Mouse (Mus musculus): ENCODE data around the gene Psma5.

Gene Psma5

GRCm38 (mm10) chr3:108306387-108306786 lies 49.7 kb downstream of the Psma5 start:
- DNase-seq (ENCODE audit: low spot score) = no peak

GRCm38 (mm10) chr3:108307485-108307884 lies 50.8 kb downstream of the Psma5 start:
- DNase-seq (ENCODE audit: low spot score) = no peak

DNA sequence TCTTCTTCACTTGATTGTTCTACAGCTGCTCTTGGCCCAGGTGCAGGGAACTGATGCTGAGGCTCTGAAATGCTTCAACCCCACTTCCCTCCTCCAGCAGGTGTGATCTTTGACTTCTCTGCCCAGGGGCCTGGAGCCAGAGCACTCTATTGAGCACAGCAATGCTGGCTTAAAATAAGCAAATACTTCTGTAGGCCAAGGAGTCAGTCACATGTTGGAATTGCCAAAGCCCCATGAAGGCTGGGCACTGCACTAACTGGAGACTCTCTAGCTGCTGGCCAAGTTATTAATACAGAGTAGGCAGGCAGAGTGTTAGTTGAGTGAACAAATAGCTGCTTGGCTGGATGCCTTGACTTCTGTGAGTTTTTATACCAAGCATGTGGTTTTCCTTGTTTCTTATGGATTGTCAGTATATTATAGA lies 54.2 kb downstream of the Psma5 start:
- DNase-seq (ENCODE audit: low spot score) = no peak

DNA sequence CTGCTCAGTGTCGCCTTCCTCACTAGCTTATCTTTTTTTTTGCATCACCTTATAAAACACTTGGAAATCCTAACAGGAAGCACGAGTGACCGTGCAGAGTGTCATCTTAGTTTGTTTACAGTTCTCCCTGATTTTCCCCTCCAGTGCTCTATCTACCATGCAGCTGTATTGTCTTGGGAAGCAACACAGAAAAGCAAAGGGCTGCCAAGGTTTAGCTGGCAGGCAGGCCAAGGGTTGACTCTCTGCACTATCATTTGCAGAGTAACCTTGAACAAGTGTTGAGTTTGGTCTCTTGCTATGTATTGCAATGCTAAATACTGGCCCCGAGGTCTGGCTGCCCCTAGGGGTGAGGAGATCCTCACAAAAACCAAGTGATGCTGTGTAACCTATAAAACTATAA lies 55.0 kb downstream of the Psma5 start:
- DNase-seq (ENCODE audit: low spot score) = no peak

GRCm38 (mm10) chr3:108312414-108312813 lies 55.7 kb downstream of the Psma5 start:
- DNase-seq (ENCODE audit: low spot score) = no peak

DNA sequence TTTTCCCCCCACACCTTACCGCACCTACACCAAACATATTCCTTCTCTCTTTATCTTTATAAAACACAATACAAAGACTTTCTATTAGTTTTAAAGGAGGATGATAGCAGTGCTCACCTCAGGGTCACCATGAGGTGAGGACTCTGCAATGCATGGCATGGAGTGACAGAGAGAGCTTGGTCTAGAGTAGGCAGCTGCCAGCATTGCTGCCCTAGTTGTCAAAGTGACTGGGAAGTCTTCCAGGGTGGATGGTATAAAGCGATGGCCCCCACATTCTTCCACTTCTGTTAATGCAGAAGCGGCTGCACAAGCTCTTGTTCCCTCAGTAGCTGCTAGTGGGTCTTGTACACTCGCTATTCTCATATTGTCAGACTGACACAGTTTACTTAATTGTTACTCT lies 56.4 kb downstream of the Psma5 start:
- DNase-seq (ENCODE audit: low spot score) = no peak

GRCm38 (mm10) chr3:108314038-108314675 lies 57.4 kb downstream of the Psma5 start:
- DNase-seq (ENCODE audit: low spot score) = no peak

DNA sequence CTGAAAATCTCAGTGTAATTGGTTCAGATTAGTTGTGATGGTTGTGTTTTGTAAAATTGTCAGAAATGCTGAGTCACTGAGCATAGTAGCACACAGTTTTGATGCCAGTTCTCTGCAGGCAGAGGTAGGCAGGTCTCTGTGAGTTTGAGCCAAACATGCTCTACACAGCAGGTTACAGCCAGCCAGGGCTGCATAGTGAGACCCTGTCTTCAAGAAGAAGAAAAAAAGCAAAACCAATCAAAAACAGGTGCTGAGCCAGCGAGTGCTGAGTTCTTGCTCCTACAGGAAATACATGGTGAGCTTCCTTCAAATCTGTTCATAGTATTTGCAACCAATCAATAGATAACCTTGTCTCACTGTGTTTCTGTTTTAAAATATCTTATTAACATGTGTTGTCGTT lies 61.8 kb downstream of the Psma5 start:
- no peak for DNase-seq (ENCODE audit: low spot score)

DNA sequence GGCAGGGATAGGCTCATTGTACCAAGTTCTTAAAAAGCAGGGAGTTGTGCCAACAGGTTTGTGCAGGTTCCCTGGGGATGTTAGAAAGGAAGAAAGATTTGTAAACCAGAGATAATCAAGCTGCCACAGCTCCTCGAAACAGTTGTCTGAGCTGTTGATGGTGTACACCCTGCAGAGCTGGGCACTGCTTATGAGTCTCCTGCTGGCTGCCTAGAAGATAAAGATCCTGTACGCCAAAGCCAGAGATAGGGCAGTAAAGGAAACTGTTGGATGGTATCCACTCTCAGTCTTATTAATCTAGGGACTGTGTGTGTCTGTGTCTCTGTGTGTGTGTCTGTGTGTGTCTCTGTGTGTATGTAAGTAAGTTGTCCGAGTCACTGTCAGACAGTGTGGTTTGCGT lies 64.9 kb downstream of the Psma5 start:
- no peak for DNase-seq (ENCODE audit: low spot score)

GRCm38 (mm10) chr3:108322136-108322535 lies 65.4 kb downstream of the Psma5 start:
- no peak for DNase-seq (ENCODE audit: low spot score)

DNA sequence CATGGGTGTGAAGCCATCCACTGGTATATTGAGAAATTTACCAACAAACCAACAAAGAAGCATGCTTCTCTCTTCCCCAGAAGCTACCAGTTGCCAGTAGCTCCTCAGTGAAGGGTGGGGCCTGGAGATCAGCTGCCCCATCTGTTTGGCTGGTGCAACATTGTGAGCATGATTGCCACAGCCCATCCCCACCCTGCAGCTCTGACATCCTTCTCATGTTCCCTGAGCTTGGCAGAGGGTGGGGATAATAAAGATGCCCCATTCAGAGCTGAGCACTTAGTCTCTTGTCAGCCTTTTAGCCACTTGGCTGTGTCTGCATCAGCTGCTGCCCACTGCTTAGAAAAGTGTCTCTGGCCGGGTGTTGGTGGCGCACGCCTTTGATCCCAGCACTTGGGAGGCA lies 66.2 kb downstream of the Psma5 start:
- DNase-seq (ENCODE audit: low spot score) = peak; percentile 29

DNA sequence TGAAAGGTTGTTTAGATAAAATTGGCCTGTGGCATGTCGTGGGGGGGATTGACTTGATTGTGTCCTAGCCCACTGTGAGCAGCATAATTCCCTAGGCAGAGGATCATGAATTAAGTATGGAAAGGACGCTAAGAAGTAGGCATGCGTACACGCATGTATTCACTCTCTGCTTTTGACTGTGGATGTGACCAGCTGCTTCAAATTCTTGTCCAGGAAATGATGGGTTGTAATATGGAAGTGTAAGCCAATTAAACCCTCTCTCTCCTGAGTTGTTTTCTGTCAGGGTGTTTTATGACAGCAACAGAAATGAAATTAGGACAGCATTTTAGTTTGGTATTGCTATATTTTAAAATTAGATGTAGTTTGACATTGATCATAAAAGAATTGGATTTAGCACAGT lies 68.1 kb downstream of the Psma5 start:
- DNase-seq (ENCODE audit: low spot score) = no peak

- DNase-seq (ENCODE audit: low spot score) = no peak
These were observed 68.8 kb downstream of the Psma5 start for GRCm38 (mm10) chr3:108325521-108325920.

- DNase-seq (ENCODE audit: low spot score) = no peak
These were observed 70.5 kb downstream of the Psma5 start for GRCm38 (mm10) chr3:108327275-108327674.

- no peak for DNase-seq (ENCODE audit: low spot score)
These were observed 71.2 kb downstream of the Psma5 start for GRCm38 (mm10) chr3:108327916-108328315.

DNA sequence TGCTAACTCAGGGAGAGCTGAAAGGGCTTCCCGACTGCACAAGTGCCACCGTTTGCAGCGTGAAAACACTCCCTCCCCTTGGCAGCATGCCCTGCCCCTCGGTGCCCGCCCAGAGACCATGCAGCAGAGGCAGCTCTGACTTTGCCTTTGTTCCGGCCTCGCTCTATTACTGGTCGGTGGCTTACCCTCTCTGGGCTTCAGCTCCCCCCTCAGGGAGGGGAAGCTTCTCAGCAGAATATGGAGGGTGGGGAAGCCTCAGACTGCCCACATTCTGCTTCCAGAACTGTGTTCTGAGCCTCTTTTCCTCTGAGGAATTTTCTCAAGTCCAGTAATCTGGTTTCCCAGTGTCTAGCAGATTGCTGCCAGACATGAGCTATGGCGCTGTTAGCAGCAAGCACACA lies 71.7 kb downstream of the Psma5 start:
- DNase-seq (ENCODE audit: low spot score) = no peak

All from c-Kit-positive CD71-positive TER-119-positive erythroid progenitor cells, embryonic 14.5 days (primary cell).